Mouse (Mus musculus) bone marrow, adult 2 months (tissue): Measurements from ENCODE around the gene Tmem256.

Source experiments
- CTCF ChIP-seq: fragments of 200-500 bp; IDR thresholded peaks from 2 replicates; pipeline ENCODE4 v1.5.1; 2011; ENCODE audit warnings: low read length, control low read depth; ENCODE audit not compliant: control insufficient read depth, insufficient read depth
- POLR2A ChIP-seq: fragments of 200-500 bp; IDR thresholded peaks from 2 replicates; pipeline ENCODE4 v1.6.1; 2011; ENCODE audit warnings: low read depth, mild to moderate bottlenecking, control low read depth, low read length, borderline replicate concordance; ENCODE audit not compliant: control insufficient read depth

DNA sequence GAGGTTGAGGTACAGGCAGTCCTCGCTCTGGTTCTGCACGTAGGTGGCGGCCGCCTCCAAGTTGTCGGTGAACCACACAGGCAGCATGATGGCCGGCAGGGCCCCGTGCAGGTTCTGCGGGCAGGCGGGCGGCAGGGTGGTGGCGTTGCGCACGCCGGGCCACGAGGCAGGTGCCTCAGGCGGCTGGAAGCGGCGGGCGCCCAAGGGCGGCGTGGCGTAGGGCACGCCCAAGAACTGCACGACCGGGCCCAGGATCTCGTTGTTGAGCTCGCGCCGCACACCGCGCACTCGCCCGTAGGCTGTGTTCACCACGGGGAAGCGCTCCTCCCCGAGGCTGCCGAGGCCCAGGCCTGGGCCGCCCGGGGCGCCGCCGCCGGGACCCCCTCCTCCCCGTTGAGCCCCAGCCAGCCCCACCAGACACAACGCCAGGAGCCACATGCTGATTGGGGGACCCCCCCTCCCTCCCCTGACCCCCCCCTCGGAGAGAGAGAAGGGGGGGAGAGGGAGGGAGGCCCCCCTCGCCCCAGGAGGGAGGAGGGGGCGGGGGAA lies 4.2 kb upstream of the Tmem256 start:
- no peak for TF ChIP-seq CTCF
- peak; percentile 28; the same call in 1 of the 2 replicates for TF ChIP-seq POLR2A
